Mouse (Mus musculus): Measurements from ENCODE around the gene Zfp839.

DNA sequence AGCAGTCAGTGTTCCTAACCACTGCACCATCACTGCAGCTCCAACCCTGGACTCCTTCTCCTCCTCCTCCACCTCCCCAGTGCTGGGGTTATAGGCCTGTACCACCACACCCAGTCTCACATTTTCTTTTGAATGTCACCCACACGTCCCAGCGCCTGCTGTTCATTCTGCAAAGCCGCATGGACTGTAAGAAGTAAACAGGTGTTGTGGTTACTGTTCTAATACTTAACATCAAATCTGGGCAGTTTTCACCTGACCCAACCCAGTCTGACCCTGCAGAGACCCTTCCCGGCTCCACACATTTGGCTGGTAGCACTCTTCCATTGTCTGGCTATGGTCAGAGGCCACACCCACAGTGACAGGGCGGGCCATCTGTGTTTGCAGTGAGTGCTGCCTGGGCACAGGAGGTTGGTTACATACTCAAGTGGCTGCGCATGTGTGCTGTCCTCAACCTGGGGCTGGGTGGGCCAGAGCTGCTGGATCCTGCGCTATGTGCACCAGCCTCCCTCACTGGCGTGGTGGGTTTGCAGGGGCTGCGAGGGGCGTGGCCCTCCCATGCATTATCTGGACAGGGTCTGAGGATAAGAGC is 48.1 kb upstream of the Zfp839 start:
- no peak for TF ChIP-seq CTCF (IDR thresholded peaks at IDR 0.05; ENCODE audit: borderline replicate concordance, insufficient read depth, low read depth, low read length)
- TF ChIP-seq POLR2A (IDR thresholded peaks at IDR 0.05; ENCODE audit: borderline replicate concordance, insufficient read depth, low read length), result no peak
